Mouse (Mus musculus): ENCODE data around the gene Maz.
A peak's percentile ranks its signal among the peaks of the same experiment; 100 is the strongest.

The Maz gene

GRCm38 (mm10) chr7:127020901-127021562, 5.8 kb downstream of the Maz start, which contains the start of the genes Gm42742 and Prrt2:
Gene Gm42742, minus strand, starts transcription at chr7:127021097.
Gene Prrt2, minus strand, starts transcription at chr7:127021211.
- peak; percentile 73 to 84 for DNase-seq

DNA sequence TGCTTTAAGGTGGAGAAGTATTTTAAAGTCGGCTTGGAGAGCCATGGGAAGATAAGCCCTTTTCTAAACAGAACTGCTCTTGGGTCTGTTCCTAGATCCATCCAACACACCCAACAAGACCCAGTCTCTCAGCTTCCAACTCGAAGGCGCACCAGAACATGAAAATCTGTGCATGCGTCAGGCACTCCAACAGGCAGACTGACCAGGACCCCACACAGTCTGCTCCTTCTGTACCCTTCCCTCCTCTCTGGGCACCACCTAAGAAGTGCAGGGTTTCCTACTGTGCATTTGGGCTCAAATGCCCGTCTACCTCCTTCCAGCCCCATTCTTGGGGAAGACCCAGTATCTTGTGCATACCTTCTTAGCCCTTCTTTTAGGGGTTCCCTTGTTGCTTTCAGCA, 6.3 kb downstream of the Maz start:
- DNase-seq = no peak

GRCm38 (mm10) chr7:127020031-127020430, 6.8 kb downstream of the Maz start:
- DNase-seq = no peak

GRCm38 (mm10) chr7:127019306-127019960, 7.4 kb downstream of the Maz start:
- DNase-seq = no peak

DNA sequence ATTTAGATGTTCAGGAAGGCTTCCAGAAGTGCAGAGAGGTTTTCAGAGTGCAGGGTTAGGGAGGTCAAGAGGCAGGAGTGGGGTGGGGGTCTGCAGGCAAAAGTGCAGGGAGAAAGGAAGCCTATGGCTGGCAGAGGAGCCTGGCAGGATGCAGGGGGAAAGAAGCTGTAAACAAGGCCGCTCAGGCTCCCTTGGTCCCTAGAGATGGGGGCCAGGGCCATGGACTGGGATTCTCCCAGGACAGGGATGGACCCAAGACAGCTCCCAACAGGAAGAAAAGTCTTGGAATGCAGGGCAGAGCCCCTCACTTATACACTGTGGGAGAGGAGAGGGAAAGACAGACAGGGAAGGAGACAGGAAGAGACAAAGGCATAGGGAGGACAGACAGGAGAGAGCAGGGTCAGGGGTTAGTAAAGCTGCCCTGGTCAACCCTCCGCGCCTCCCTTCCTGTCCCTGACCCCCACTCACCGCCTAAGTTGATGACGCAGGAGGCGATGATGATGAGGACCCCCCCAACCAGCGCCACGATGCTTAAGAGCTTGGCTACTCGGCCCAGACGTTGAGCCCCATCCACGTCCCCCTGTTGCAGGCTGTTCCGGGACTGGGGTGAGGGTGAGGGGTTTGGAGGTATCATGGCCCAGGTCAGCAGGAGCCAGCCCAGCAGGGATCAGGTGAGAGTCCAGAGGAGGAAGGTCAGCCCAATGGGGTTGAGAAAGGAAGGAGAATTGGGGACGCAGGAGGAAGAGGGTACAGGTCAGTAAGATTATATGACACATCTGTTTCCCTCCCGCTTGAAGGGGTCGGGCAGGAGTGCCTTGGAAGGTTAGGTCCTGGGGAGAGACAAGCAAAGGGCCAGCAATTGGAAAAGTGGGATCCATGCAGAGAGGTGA, 8.2 kb downstream of the Maz start:
- DNase-seq = peak in 1 of 2 experiments; percentile 36

- DNase-seq = no peak
Observed at GRCm38 (mm10) chr7:127017950-127018345, 8.9 kb downstream of the Maz start.

- DNase-seq = peak; percentile 95 to 97
Observed at GRCm38 (mm10) chr7:127016971-127017949, 9.6 kb downstream of the Maz start, which contains the start of gene Pagr1a. Gene Pagr1a, minus strand, starts transcription at chr7:127017352.

DNA sequence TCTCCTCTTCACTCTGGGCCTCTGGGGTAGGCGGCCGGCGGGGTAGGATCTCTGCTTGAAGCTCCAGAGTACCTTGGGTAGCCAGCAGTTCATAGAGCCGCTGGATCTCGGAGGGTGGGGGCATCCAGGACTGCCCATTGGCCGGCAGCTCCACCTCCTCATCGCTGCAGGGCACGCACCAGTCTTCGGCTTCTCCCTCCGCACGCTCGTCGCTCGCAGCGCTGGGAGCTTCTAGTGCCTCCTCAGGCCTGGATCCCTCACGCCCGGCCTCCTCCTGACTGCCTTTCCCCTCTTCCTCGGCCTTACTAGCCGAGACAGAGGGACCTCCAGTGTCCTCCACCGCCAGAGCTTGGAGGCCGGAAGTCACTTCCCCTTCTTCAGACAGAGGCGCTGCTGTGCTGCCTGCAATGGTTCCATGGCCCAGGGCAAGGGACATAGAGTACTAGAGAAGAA, 10.3 kb downstream of the Maz start:
- DNase-seq = no peak

DNA sequence TGATC, 10.6 kb downstream of the Maz start, which contains the start of gene Pagr1b:
TSS of gene Pagr1b (minus strand) at position 4 of the 5 bp plus-strand sequence.
- no peak for DNase-seq

GRCm38 (mm10) chr7:127016081-127016480, 10.8 kb downstream of the Maz start:
- peak in 1 of 2 experiments; percentile 51 for DNase-seq

DNA sequence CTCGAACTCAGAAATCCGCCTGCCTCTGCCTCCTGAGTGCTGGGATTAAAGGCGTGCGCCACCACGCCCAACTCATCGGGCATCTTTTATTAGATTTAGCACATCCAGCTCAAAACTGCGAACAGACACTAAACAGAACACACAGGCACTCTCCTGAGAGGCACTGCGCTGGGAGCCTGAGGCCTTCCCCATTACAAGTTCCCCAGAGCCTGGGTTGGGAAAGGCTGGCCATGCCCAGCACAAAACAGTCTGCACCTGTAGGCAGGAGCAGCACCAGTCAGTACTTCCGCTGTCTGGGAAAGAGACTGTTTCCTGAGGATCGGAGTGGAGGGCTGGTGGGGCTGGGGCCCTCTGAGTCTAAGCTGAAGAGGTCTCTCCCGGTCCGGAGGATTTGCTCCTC, 11.8 kb downstream of the Maz start:
- no peak for DNase-seq

GRCm38 (mm10) chr7:127014320-127014719, 12.5 kb downstream of the Maz start, which contains the start of gene Mvp:
Gene Mvp, minus strand, starts transcription at chr7:127014621.
- peak; percentile 64 to 65 for DNase-seq

GRCm38 (mm10) chr7:127013385-127013784, 13.5 kb downstream of the Maz start:
- no peak for DNase-seq

DNA sequence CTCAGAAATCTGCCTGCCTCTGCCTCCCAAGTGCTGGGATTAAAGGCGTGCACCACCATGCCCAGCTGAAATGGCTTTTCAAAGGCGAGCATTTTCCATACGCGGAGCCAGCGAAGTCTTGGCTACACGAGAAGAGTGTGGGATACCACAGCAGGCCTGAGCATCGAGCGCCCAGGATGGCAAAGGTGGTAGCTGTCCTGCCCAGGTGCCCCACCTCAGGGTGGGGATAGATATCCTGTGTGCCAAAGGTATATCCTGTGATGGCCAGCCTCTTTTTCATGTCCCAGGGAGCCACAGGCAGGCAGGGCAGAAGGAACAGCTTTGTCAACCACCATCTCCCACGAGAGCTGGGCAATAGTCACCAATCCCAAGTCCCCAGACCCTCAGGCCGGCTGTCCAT, 14.0 kb downstream of the Maz start:
- DNase-seq = no peak

DNA sequence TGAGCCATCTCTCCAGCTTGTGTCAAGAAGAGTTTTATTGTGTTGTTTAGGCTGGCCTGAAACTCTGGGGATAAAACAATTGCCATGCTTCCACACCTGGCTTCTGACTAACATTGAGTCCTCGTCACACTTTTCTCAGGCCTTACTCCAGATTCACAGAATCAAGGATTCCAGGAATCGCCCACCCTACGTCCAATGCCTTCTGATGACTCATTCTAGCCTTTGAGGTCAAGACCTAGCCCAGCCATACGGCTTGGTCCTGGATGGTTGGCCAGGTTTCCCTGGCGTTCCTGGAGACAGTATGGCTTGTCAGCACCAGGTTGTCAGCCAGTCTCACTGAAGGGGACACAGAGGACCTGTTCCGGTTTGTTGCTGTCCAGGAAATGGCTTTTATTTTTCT, 14.5 kb downstream of the Maz start:
- no peak for DNase-seq

DNA sequence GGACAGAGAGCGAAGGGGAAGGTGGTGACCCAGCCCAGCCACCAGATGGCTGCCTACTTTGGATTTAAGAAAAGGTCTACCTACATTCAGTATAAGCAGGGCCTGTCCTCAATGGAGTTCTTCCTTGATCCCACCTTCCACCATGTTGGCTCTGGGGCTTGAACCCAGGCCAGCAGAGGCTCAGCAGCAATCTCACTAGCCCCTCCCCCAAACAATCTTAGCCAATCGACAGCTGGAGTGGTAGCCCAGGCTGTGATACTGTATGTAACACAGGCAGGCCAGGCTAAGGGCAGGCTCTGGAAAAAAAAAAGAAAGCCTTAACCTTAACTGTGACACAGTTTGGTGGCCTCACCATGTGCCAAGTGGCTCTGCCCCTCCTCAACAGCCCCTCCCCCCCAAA, 15.1 kb downstream of the Maz start:
- no peak for DNase-seq

DNA sequence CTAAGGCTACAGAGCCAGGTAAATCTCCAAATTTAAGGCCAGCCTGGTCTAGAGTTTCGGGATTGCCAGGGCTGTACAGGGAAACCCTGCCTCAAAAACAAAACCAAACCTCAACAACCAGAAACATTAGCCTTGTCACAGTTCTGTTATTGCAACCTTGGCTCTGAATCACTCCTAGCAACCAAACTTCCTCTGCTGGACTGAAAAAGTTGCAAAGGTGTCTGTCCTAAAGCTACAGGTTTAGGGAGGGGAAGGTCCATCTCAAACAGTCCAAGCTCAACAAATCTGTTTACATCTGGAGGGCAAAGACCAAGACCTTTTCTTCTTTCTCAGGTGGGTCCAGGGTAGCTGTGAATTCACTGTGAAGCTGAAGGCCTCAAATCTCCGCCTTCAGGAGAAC, 15.8 kb downstream of the Maz start:
- no peak for DNase-seq

GRCm38 (mm10) chr7:127009307-127010085, 17.3 kb downstream of the Maz start:
- DNase-seq = no peak

DNA sequence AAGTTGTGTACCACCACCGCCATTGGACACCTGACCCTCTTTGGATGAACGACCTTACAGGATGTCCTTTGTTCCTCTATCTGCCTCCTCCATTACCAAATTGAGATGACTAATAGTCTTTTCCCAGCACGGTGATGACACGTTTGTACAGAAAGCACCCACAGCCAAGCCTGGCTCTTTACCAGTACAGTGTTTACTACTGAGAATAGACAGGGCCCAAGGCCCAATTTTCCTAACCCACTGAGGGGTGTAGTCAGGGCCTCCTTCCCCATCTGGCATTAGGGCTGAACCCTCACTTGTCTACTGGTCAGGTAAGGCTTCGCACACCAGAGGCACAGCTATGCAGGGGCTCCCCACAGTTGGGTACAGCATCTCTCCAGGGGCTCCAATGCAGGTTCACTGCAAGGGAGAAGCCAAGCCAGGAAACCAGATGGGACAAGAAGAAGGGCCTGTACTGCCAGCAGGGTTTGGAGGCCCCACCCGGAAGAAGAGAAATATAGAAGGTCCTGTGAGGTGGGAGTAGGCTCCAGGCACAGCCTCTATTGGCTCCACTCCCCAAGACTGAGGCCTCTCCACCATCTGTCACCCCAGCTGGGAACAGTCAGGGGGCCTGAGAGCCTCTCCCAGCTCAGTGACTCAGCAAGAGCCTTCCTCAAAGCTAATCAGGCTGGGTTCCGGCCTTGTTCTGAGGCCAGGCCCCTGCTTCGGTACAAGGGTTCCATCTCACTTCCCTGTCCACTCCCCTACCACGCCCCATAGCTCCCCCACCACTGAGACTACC, 18.4 kb downstream of the Maz start:
- no peak for DNase-seq

DNA sequence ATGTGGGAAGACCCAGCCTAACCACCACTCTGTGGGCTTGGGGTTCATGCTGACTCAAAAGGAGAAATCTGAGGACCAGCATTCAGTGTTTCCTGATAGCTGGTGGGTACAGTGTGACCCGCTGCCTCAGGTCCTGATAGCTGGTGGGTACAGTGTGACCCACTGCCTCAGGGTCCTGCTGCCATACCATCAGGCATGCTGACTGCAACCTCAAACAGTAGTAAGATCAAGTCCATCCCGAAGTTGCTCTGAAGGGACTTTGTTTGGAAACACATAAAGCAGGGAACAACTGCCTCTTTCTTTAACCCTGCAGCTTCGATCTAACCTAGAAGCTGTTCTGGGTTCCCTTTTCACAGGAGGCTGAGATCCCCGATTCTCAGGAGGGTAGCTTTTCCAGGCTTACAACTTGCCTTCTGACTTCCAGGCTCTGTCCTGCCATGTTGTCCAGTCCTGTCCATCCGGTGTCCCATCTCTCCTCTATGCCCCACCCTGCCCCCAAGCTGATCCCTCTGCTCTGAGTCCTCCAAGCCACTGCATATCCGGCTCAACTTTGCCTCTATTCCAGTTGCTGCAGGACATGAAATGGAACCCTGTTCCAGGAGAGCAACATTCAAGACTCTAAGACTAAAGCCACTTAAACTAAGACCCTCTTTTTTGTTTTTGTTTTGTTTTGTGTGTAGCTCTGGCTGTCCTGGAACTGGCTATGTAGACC, 19.4 kb downstream of the Maz start:
- no peak for DNase-seq
